Mouse (Mus musculus): ENCODE data around the gene Camk2n2. TPM values are rescaled to one million over a fixed set of nuclear protein-coding genes. Genes with fewer than 3 reads are reported as not detected.
"Not testable (repeated sequence)": the region's sequence is repeated elsewhere in the genome, so short reads cannot be mapped to it uniquely, and the experiment has no call there.

Gene Camk2n2
- polyA plus RNA-seq (2012; rRNA removed) (0.32 and 0.38 TPM in 2 replicates), polyA plus RNA-seq (2014; fragmentation: Nextera tagmentation; extraction: Ambion mirVana) (0.19 and 0.32 TPM in 2 replicates)

DNA sequence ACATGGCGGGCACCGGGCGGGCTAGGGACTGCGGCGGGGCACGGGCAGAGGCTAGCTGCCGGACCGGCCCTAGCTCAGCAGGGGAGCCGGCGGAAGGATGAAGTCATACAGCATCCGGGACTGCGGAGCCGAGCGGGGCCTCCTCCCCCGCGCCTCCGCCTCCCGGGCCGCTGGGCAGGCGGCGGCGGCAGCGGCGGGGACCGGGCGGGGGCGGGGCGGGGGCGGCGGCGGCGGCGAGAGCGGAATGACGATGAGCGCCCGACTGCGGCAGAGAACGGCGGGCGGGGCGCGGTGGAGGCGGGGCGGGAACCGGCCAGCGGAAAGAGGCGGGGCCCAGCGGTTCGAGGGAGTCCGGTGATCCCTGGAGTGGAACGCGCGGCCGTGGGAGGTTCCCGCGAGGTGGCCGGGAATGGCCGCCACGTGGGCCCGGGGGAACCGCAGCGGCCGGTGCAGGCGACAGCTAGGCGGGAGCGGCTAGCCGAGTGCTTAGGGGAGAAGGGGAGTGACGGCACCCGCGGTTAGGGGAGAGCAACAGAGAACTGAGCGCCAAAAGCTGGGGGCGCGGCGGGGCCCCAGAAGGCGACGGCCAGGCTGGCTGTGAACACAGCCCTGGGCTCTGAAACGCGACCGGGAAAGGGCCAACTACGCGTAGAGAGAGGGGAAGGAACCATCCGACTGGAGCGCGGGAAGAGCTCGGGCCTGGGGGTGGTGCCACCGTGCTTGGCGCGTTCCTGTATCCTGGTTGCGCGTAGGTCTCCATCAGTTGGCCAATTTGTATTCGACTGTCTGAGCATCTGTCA, at the start of gene Camk2n2:
Gene Camk2n2 (minus strand): TSS at position 97 of the 800 bp plus-strand sequence.
- peak in 1 of 3 experiments; percentile 12 for DNase-seq (ENCODE audit: low read depth in 3 of 3, low spot score in 3 of 3)
- H3K27me3 ChIP-seq (ENCODE audit: control insufficient read depth, insufficient read depth, low read length): peaks cover 53% of the 10 kb centered on the region

DNA sequence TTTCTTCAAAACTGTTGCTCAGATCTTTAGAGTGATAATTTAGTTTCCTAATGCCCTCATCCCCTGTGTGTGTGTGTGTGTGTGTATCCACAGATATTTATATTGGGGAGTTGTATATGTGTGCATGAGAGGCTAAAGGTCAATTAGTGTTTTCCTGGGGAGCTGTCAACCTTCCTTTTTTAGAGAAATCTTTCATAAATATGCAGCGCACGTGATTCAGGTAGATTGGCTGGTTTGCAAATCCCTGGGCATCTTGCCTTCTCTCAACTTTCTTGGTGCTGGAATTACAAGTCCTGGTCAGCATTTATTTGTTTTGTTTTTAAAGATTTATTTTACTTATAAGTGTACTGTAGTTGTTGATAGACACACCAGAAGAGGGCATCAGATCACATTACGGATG, 49.2 kb upstream of the Camk2n2 start:
- H3K9ac ChIP-seq (replicated peaks): no peak overlapping the region
- no peak overlapping the region for H3K4me3 ChIP-seq (ENCODE audit: insufficient read depth in 1 of 2, low read depth in 2 of 2, low read length in 2 of 2)
- H3K4me2 ChIP-seq (ENCODE audit: low read depth): no peak overlapping the region
- ATAC-seq (ENCODE audit: insufficient read depth): no peak
- H3K36me3 ChIP-seq (replicated peaks; ENCODE audit: control insufficient read depth, insufficient read depth, low read depth): peaks cover 7% of the 10 kb centered on the region
- no peaks in the 10 kb centered on the region for H3K9me3 ChIP-seq (ENCODE audit: control insufficient read depth, low read length)
- H3K4me1 ChIP-seq (replicated peaks; ENCODE audit: control insufficient read depth in 2 of 2, insufficient read depth in 2 of 2, low read length in 1 of 2): peaks cover 16 to 17% of the 10 kb centered on the region in 2 experiments
- 87% methylated on average over 3 of the region's 3 CpGs for WGBS (ENCODE audit: insufficient replicate concordance)
- H3K27ac ChIP-seq: no peak overlapping the region
- no peak for DNase-seq (ENCODE audit: low read depth in 3 of 3, low spot score in 3 of 3)
- TF ChIP-seq CTCF (IDR thresholded peaks at IDR 0.05; ENCODE audit: low read depth): no peak
- no peak for TF ChIP-seq EP300 (IDR thresholded peaks at IDR 0.05; ENCODE audit: low read depth)
- no peaks in the 10 kb centered on the region for H3K27me3 ChIP-seq (ENCODE audit: control insufficient read depth, insufficient read depth, low read length)

More for the DNA sequence above, at the start of gene Camk2n2:
- Histone ChIP-seq H3K27ac (no peak within 1 kb of the TSS), H3K9me3 (ENCODE audit: control insufficient read depth, low read length) (no peaks in the 10 kb centered on the region), H3K4me2 (ENCODE audit: low read depth) (peak within 1 kb of the TSS; percentile 92), H3K36me3 (replicated peaks; ENCODE audit: control insufficient read depth, insufficient read depth, low read depth) (no peaks in the 10 kb centered on the region), H3K9ac (replicated peaks) (peak within 1 kb of the TSS; percentile 34), H3K4me3 (ENCODE audit: insufficient read depth in 1 of 2, low read depth in 2 of 2, low read length in 2 of 2) (peak within 1 kb of the TSS; percentile 65 to 66), H3K4me1 (replicated peaks; ENCODE audit: control insufficient read depth in 2 of 2, insufficient read depth in 2 of 2, low read length in 1 of 2) (peaks cover 0 to 4% of the 10 kb centered on the region in 2 experiments; a peak in 2 of 4 replicates)
- peak; percentile 74 for ATAC-seq (ENCODE audit: insufficient read depth)
- under 1% methylated on average over 91 of the region's 92 CpGs for WGBS (ENCODE audit: insufficient replicate concordance)
- TF ChIP-seq CTCF (IDR thresholded peaks at IDR 0.05; ENCODE audit: low read depth): no peak
- no peak for TF ChIP-seq EP300 (IDR thresholded peaks at IDR 0.05; ENCODE audit: low read depth)

DNA sequence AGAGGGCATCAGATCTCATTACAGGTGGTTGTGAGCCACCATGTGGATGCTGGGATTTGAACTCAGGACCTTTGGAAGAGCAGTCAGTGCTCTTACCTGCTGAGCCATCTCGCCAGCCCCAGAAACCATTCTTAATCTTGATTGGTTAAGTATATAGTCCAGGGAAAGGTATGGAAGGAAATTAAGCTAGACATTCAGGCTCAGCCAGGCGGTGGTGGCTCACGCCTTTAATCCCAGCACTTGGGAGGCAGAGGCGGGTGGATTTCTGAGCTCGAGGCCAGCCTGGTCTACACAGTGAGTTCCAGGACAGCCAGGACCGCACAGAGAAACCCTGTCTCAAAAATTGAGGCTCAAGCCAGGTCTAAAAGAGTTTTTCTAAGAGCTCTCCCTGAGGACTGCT, 46.9 kb upstream of the Camk2n2 start, which contains the start of gene Eif4g1:
Gene Eif4g1 (plus strand): TSS at position 301 of the 400 bp plus-strand sequence.
- not testable (repeated sequence) for H3K4me1 ChIP-seq (replicated peaks; ENCODE audit: control insufficient read depth in 2 of 2, insufficient read depth in 2 of 2, low read length in 1 of 2); H3K27ac ChIP-seq; H3K9me3 ChIP-seq (ENCODE audit: control insufficient read depth, low read length); ATAC-seq (ENCODE audit: insufficient read depth); H3K4me2 ChIP-seq (ENCODE audit: low read depth); H3K9ac ChIP-seq (replicated peaks); H3K27me3 ChIP-seq (ENCODE audit: control insufficient read depth, insufficient read depth, low read length); H3K4me3 ChIP-seq (ENCODE audit: insufficient read depth in 1 of 2, low read depth in 2 of 2, low read length in 2 of 2); DNase-seq (ENCODE audit: low read depth in 3 of 3, low spot score in 3 of 3); H3K36me3 ChIP-seq (replicated peaks; ENCODE audit: control insufficient read depth, insufficient read depth, low read depth)
- WGBS (ENCODE audit: insufficient replicate concordance): 75% methylated on average over 4 of the region's 6 CpGs

DNA sequence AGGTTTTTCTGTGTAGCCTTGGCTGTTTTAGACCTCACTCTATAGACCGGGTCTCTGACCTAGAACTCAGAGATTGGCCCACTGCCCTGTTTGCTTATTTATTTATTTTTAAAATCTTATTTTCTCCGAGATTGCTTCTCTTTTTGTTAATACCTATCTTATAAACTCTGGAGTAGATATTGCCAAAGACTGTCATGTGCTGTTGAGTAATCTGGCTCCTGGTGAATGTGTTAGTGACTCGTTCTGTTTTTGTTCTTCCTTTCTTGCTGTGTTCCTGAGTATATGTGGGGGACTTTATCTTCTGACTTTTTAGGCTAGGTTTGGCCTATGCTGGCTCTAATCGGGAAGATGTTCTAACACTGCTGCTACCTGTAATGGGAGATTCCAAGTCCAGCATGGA, 36.6 kb upstream of the Camk2n2 start:
- Histone ChIP-seq H3K9me3 (ENCODE audit: control insufficient read depth, low read length) (no peaks in the 10 kb centered on the region), H3K9ac (replicated peaks) (no peak overlapping the region), H3K4me1 (replicated peaks; ENCODE audit: control insufficient read depth in 2 of 2, insufficient read depth in 2 of 2, low read length in 1 of 2) (peaks cover 2 to 4% of the 10 kb centered on the region in 2 experiments; a peak in 2 of 4 replicates), H3K4me2 (ENCODE audit: low read depth) (no peak overlapping the region), H3K27ac (no peak overlapping the region), H3K27me3 (ENCODE audit: control insufficient read depth, insufficient read depth, low read length) (no peaks in the 10 kb centered on the region), H3K36me3 (replicated peaks; ENCODE audit: control insufficient read depth, insufficient read depth, low read depth) (peaks cover 73% of the 10 kb centered on the region), H3K4me3 (ENCODE audit: insufficient read depth in 1 of 2, low read depth in 2 of 2, low read length in 2 of 2) (no peak overlapping the region)
- no peak for DNase-seq (ENCODE audit: low read depth in 3 of 3, low spot score in 3 of 3)
- WGBS (ENCODE audit: insufficient replicate concordance): 75% methylated on average over 4 of the region's 4 CpGs
- TF ChIP-seq EP300 (IDR thresholded peaks at IDR 0.05; ENCODE audit: low read depth): no peak
- ATAC-seq (ENCODE audit: insufficient read depth): no peak

DNA sequence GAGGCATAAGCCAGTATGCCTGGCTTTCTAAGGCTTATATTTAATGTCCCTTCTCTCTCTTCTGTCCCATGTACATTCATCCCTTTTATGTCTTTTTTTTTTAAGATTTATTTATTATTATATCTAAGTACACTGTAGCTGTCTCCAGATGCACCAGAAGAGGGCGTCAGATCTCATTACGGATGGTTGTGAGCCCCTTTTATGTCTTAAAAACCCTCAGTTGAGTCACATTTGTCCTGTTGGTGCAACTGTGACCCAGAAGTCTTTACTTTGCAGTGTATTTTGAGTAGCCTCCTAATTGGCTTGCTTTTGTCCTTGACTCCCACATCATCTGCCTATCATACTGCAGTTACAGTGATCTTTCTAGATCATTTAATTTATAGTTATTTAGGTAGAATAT, 32.2 kb upstream of the Camk2n2 start:
- no peak for ATAC-seq (ENCODE audit: insufficient read depth)
- peaks cover 35% of the 10 kb centered on the region for H3K36me3 ChIP-seq (replicated peaks; ENCODE audit: control insufficient read depth, insufficient read depth, low read depth)
- H3K4me2 ChIP-seq (ENCODE audit: low read depth): peak overlapping the region; percentile 69
- H3K9me3 ChIP-seq (ENCODE audit: control insufficient read depth, low read length): no peaks in the 10 kb centered on the region
- no peaks in the 10 kb centered on the region for H3K27me3 ChIP-seq (ENCODE audit: control insufficient read depth, insufficient read depth, low read length)
- peaks cover 7% of the 10 kb centered on the region in 2 experiments; a peak in 3 of 4 replicates for H3K4me1 ChIP-seq (replicated peaks; ENCODE audit: control insufficient read depth in 2 of 2, insufficient read depth in 2 of 2, low read length in 1 of 2)
- 50% methylated on average over 2 of the region's 2 CpGs for WGBS (ENCODE audit: insufficient replicate concordance)
- no peak overlapping the region for H3K27ac ChIP-seq
- no peak overlapping the region for H3K9ac ChIP-seq (replicated peaks)
- H3K4me3 ChIP-seq (ENCODE audit: insufficient read depth in 1 of 2, low read depth in 2 of 2, low read length in 2 of 2): no peak overlapping the region
- no peak for DNase-seq (ENCODE audit: low read depth in 3 of 3, low spot score in 3 of 3)
- TF ChIP-seq CTCF (IDR thresholded peaks at IDR 0.05; ENCODE audit: low read depth) (no peak), EP300 (IDR thresholded peaks at IDR 0.05; ENCODE audit: low read depth) (no peak)

All from liver, embryonic 14.5 days (tissue).